Mouse (Mus musculus) forebrain, embryonic 16.5 days (tissue): Measurements from ENCODE around the gene Rsg1. TPM values are rescaled to one million over a fixed set of nuclear protein-coding genes. Genes with fewer than 3 reads are reported as not detected.

Experiments used
- ATAC-seq: fragments of 200-750 bp; cut with Nextera tagmentation; 2 replicates; pipeline ENCODE4 v1.8.0; 2017; ENCODE audit warnings: mild to moderate bottlenecking, moderate library complexity
- H3K27ac ChIP-seq: fragments of 300-500 bp; sonication (generic); 2 replicates; pipeline ENCODE4 v1.5.1; 2014; ENCODE audit warnings: low read length, control low read depth
- H3K27me3 ChIP-seq: fragments of 300-500 bp; sonication (generic); replicated peaks from 2 replicates; pipeline ENCODE4 v1.6.1; 2014; ENCODE audit warnings: low read length; ENCODE audit not compliant: control insufficient read depth, insufficient read depth
- H3K36me3 ChIP-seq: fragments of 300-500 bp; sonication (generic); 2 replicates; pipeline ENCODE4 v1.6.1; 2014; ENCODE audit not compliant: control insufficient read depth, insufficient read depth
- H3K4me1 ChIP-seq: fragments of 300-500 bp; sonication (generic); replicated peaks from 2 replicates; pipeline ENCODE4 v1.6.1; 2014; ENCODE audit warnings: low read length; ENCODE audit not compliant: control insufficient read depth, insufficient read depth
- H3K4me2 ChIP-seq: fragments of 300-500 bp; sonication (generic); 2 replicates; pipeline ENCODE4 v1.6.1; 2014; ENCODE audit warnings: mild to moderate bottlenecking, low read length, control low read depth
- H3K4me3 ChIP-seq: fragments of 300-500 bp; sonication (generic); replicated peaks from 2 replicates; pipeline ENCODE4 v1.5.1; 2014; ENCODE audit warnings: mild to moderate bottlenecking, low read length, control low read depth
- H3K9ac ChIP-seq: fragments of 300-500 bp; sonication (generic); replicated peaks from 2 replicates; pipeline ENCODE4 v1.6.1; 2014; ENCODE audit warnings: low read depth, low read length, control low read depth
- H3K9me3 ChIP-seq: fragments of 300-500 bp; sonication (generic); 2 replicates; pipeline ENCODE4 v1.6.1; 2016; ENCODE audit warnings: low read length; ENCODE audit not compliant: control insufficient read depth
- WGBS: fragments of 180-500 bp; shearing (Covaris S2); extraction: QIAGEN DNeasy Blood & Tissue Kit; methylation state at CpG from one replicate; pipeline ENCODE4 v1.1.7; 2014; 5-methylcytosine and 5-hydroxymethylcytosine counted together
- polyA plus RNA-seq: library from polyadenylated mRNA; unstranded; fragments of >200 nt; fragmentation: Nextera tagmentation; extraction: Ambion mirVana; gene quantifications from 2 replicates; pipeline ENCODE4 v1.2.1, GENCODE M21; 2015

Rsg1 gene
- polyA plus RNA-seq, 1 experiment from 2014 or later, result 11.0 TPM

DNA sequence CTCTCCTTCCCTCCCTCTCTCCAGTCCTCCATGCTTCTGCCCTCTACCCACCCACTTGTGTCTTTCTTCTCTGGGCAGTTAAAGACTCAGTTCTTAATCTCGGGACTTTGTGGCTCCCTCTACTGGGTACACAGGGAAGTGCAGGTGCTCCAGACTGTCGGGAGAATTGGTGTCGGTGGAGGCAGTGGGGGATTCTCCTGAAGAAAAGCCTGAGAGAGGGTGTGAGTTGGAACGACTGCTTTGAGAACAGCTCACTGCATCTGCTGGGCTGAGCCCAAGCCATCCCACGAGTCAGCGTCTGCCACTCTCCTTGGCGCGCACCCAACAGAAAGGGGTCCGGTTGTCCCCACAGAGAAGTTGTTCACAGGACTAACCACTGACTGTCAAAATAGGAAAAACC is 54.1 kb downstream of the Rsg1 start:
- no peaks in the 10 kb centered on the region for H3K27me3 ChIP-seq
- 0 out of 2 replicates have a peak, but pooled peaks have one; percentile 52 for ATAC-seq
- H3K9me3 ChIP-seq, result no peaks in the 10 kb centered on the region
- no peak overlapping the region for H3K4me2 ChIP-seq
- H3K27ac ChIP-seq, result no peak overlapping the region
- H3K36me3 ChIP-seq, result no peaks in the 10 kb centered on the region
- H3K4me1 ChIP-seq, result no peaks in the 10 kb centered on the region
- H3K4me3 ChIP-seq, result no peak overlapping the region
- H3K9ac ChIP-seq, result no peak overlapping the region
- WGBS, result 32% methylated on average over 9 of the region's 9 CpGs

DNA sequence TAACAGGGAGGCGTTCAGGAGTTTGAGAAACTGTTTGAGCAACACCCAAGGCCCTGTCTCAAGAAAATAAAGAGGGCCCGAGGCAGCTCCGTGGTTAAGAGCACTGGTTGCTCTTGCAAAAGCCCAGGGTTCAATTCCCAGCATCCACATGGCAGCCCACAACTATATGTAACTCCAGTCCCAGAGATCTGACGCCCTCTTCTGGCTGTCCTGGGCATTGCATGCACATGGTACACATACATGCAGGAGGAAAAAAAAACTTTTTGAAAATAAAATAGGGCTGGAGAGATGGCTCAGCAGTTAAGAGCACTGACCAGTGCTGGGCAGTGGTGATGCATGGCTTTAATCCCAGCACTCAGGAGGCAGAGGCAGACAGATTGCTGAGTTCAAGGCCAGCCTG is 54.6 kb downstream of the Rsg1 start:
- Histone ChIP-seq H3K4me1 (peaks cover 3% of the 10 kb centered on the region; the same call in 1 of the 2 replicates), H3K36me3 (no peaks in the 10 kb centered on the region), H3K9me3 (no peaks in the 10 kb centered on the region), H3K9ac (no peak overlapping the region), H3K27ac (no peak overlapping the region), H3K4me2 (no peak overlapping the region), H3K27me3 (no peaks in the 10 kb centered on the region), H3K4me3 (no peak overlapping the region)
- no peak for ATAC-seq
- WGBS, result 86% methylated on average over 4 of the region's 4 CpGs

DNA sequence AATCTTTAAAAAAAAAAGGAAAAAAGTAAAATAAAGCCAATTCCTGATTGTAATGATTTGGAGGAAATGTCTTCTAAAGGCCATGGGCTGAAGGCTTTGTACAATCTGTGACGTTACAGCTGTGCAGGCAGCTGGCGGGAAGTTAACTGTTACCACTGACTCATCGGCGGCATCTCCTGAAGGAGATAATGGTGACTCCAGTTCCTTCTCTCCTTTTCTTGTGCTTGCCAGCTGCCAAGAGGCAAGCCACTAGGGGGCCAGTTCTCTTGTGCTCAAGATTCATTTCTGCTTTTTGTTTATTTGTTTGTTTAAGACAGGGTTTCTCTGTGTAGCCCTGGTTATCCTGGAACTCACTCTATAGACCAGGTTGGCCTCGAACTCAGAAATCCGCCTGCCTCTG is 55.3 kb downstream of the Rsg1 start:
- 90% methylated on average over 6 of the region's 6 CpGs for WGBS

DNA sequence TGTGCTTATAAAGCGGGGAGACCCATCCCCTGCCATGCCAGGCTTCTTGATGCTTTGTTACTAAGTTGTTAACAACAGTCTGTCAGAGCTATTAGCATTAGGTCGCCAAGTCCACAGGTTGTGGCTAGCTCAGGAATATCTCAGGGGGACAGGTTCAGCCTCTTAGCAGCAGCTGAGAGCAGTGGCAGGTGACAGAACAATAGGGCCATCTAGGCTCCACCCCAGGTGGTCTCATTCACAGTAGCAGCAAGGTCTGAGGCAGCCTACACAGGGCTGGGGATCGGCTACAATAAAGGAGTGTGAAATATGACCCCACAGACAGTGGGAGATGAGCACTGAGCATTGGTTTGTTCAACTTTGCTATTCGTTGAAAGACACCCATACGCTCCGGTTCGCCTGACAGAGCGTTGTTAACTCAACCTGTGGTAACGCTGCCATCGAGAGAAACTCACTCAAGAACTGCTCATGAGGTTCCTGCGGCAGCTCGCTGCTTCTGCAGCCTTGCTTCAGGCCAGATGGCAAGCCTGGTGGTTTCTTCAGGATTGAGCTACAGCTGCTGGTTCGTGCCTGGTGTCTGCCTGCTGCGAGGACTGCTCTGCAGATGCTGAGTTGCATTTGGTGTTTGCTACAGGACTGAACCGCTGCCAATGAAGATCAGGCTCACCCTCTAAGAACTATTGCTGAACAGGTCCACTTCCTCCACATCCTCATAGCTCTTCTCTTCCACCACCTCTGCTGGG is 56.6 kb downstream of the Rsg1 start:
- no peaks in the 10 kb centered on the region for H3K27me3 ChIP-seq
- H3K36me3 ChIP-seq, result no peaks in the 10 kb centered on the region
- H3K27ac ChIP-seq, result no peak overlapping the region
- no peak overlapping the region for H3K4me3 ChIP-seq
- no peak overlapping the region for H3K9ac ChIP-seq
- H3K9me3 ChIP-seq, result no peaks in the 10 kb centered on the region
- peaks cover 7% of the 10 kb centered on the region for H3K4me1 ChIP-seq
- no peak overlapping the region for H3K4me2 ChIP-seq
- no peak for ATAC-seq
- WGBS, result 55% methylated on average over 15 of the region's 15 CpGs

More for the DNA sequence above, 55.3 kb downstream of the Rsg1 start:
- no peak overlapping the region for H3K27ac ChIP-seq
- no peak overlapping the region for H3K4me2 ChIP-seq
- H3K9ac ChIP-seq, result no peak overlapping the region
- no peaks in the 10 kb centered on the region for H3K36me3 ChIP-seq
- H3K9me3 ChIP-seq, result no peaks in the 10 kb centered on the region
- no peak overlapping the region for H3K4me3 ChIP-seq
- no peaks in the 10 kb centered on the region for H3K27me3 ChIP-seq
- ATAC-seq, result no peak
- H3K4me1 ChIP-seq, result peaks cover 3% of the 10 kb centered on the region; the same call in 1 of the 2 replicates

DNA sequence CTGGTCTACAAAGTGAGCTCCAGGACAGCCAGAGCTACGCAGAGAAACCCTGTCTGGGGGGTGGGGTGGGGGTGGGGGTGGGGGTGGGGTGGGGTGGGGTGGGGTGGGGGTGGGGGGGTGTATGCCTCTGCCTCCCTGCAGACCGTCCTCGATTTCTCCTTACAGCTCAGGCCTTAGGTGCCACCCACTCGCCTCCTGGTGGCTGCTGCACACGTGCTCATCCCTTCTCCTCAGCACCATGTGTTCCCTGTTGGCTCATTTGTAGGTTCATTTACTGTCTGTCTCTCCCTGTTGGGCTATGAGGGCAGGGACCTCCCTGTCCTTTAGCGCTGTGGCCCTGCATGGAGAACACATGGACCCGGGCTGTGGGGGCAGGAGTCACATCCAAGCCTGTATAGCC is 57.5 kb downstream of the Rsg1 start:
- Histone ChIP-seq H3K36me3 (no peaks in the 10 kb centered on the region), H3K9ac (no peak overlapping the region), H3K9me3 (no peaks in the 10 kb centered on the region), H3K4me1 (peaks cover 7% of the 10 kb centered on the region), H3K27ac (no peak overlapping the region), H3K27me3 (no peaks in the 10 kb centered on the region), H3K4me3 (no peak overlapping the region), H3K4me2 (no peak overlapping the region)
- WGBS, result 85% methylated on average over 7 of the region's 7 CpGs
- ATAC-seq, result no peak

DNA sequence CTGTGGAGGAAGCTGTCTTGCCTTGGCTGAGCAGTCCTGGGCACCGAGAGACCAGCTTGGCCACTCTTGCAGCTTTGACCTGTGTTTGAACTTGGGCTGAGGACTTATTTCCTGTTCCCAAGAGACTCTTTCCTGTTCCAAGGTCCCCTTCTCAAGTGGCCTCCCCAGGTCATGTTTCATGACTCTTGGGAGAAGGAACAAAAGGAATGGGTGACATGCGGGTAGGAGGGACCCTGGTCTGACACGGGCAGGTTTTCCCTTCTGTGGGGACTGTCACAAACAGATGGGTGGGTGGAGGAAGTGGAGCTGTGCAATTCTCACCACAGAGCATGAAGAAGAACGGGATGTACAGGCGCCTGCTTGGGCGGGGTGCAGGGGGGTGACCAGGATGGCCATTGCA is 58.0 kb downstream of the Rsg1 start:
- Histone ChIP-seq H3K4me2 (no peak overlapping the region), H3K9ac (no peak overlapping the region), H3K4me3 (no peak overlapping the region), H3K9me3 (no peaks in the 10 kb centered on the region), H3K36me3 (no peaks in the 10 kb centered on the region), H3K4me1 (peaks cover 7% of the 10 kb centered on the region), H3K27me3 (no peaks in the 10 kb centered on the region), H3K27ac (no peak overlapping the region)
- WGBS, result 88% methylated on average over 6 of the region's 6 CpGs
- ATAC-seq, result no peak

DNA sequence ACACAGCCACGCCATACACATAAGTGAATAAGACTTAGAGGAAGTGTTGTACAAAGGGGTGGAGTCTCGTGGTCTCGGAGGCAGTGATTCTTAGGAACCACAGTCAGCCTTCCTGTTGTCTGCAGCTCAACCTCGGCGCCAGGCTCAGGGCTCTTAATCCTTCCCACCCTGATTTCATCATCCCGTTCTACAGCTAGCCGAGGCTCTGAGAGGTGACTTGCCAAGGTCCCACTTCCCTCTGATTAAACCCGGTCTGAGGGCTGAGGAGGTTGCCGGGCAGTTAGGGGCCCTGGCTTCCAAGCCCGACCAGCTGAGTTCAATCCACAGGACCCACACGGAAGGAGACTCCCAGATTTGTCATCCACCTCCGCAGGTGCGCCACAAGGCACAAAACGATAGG is 59.1 kb downstream of the Rsg1 start:
- Histone ChIP-seq H3K36me3 (no peaks in the 10 kb centered on the region), H3K27me3 (no peaks in the 10 kb centered on the region), H3K4me2 (peak overlapping the region; percentile 32), H3K27ac (no peak overlapping the region), H3K4me3 (no peak overlapping the region), H3K4me1 (peaks cover 7% of the 10 kb centered on the region), H3K9ac (no peak overlapping the region), H3K9me3 (no peaks in the 10 kb centered on the region)
- no peak for ATAC-seq
- 13% methylated on average over 14 of the region's 14 CpGs for WGBS

DNA sequence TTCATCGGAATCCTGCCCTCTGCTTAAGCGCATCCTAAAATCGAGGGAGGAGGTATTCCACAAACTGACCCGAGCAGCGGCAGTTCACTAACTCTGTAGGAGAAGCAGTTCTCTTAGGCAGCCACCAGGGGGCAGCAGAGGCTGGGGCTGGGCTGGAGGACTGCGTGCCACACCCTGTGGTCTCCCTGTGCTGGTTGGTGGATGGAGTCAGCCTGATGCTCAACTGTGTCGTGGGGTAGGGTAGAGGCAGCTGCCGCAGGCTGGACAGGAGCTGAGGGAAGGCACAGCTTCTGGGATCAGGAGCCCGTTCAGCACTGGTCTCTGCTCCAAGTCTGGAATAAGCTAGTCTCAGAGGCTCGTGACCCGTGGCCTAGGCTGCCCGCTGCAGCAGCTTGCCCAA is 59.5 kb downstream of the Rsg1 start:
- H3K9me3 ChIP-seq, result no peaks in the 10 kb centered on the region
- H3K27me3 ChIP-seq, result no peaks in the 10 kb centered on the region
- H3K4me3 ChIP-seq, result no peak overlapping the region
- H3K27ac ChIP-seq, result no peak overlapping the region
- peak; percentile 85 for ATAC-seq
- H3K4me1 ChIP-seq, result peaks cover 7% of the 10 kb centered on the region
- H3K9ac ChIP-seq, result no peak overlapping the region
- peak overlapping the region; percentile 32 for H3K4me2 ChIP-seq
- WGBS, result 24% methylated on average over 12 of the region's 12 CpGs
- H3K36me3 ChIP-seq, result no peaks in the 10 kb centered on the region

DNA sequence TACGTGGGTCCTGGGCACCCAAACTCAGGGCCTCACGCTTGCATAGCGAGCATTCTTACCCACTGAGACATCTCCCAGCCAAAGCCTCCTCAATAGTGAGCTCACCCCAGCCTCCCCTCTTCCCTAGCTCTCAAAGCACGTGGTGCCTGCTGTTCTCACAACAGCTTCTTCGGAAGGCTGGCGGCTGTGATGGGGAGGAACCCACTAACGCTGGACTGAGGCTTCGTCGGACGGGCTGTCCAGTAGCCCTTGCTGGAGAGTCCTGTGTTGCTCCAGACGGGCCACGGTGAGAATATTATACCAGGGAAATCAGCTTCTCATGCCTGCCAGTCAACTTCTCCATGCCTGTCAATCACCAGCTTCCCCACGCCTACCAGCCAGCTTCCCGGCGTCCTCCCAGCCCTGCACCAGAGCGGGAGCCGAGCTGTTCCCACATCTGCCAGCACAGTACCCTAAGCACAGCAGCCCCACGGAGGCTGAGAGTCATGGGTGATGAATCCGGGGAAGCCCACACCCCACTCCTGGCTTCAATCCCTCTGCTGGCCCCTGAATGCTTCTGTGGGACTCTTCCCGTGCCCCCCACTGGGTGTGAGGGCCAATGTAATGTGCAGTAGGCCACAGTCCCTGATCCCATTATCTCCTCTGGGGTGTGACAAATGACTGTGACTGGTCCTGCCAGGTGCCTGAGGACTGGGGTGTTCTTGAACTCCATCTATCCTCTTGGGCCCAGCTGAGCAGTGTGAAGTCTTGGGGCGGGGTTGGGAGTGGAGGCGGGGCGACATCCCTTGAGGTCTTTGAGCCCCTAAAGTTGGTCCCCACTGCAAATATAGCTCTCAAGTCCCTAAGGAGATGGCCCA is 61.0 kb downstream of the Rsg1 start:
- 46% methylated on average over 23 of the region's 23 CpGs for WGBS
- peak; percentile 67 for ATAC-seq
- no peak overlapping the region for H3K27ac ChIP-seq
- no peaks in the 10 kb centered on the region for H3K27me3 ChIP-seq
- no peaks in the 10 kb centered on the region for H3K9me3 ChIP-seq
- peaks cover 7% of the 10 kb centered on the region for H3K4me1 ChIP-seq
- H3K9ac ChIP-seq, result no peak overlapping the region; the same call in 1 of the 2 replicates
- H3K36me3 ChIP-seq, result no peaks in the 10 kb centered on the region
- no peak overlapping the region for H3K4me3 ChIP-seq
- H3K4me2 ChIP-seq, result peak overlapping the region; percentile 35
